Mouse (Mus musculus): ENCODE data around the gene Hist1h3b. TPM values are rescaled to one million over a fixed set of nuclear protein-coding genes. Genes with fewer than 3 reads are reported as not detected.
"Not testable (repeated sequence)": the region's sequence is repeated elsewhere in the genome, so short reads cannot be mapped to it uniquely, and the experiment has no call there.

Hist1h3b gene
- 800 and 1,239 TPM in 2 replicates for total RNA-seq (2014; rRNA removed; ENCODE audit: low replicate concordance)
- polyA plus RNA-seq (2015; fragmentation: Nextera tagmentation; extraction: Ambion mirVana): 3.2 and 3.3 TPM in 2 replicates

DNA sequence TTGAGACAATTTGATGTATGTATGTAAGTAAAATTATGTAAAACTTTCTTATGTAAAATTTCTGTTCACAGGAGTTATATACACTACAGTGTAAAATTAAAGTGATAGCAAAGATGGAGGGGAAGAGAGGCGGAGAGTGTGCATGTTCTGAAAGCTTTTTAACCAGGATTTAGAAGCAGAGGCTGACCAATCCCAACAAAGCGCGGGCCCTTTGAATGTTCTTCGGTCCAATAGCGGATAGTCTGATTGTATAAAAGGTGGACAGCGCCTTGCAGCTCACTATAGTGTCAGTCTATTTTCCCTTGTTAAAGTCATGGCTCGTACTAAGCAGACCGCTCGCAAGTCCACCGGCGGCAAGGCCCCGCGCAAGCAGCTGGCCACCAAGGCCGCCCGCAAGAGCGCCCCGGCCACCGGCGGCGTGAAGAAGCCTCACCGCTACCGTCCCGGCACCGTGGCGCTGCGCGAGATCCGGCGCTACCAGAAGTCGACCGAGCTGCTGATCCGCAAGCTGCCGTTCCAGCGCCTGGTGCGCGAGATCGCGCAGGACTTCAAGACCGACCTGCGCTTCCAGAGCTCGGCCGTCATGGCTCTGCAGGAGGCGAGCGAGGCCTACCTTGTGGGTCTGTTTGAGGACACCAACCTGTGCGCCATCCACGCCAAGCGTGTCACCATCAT is at the start of gene Hist1h3b:
Hist1h3b (plus strand) TSS at position 201 of the 675 bp plus-strand sequence.
- peak; percentile 84 for ATAC-seq (ENCODE audit: insufficient read depth, low read depth)
- Histone ChIP-seq H3K4me3 (ENCODE audit: low read depth, low read length) (peak within 1 kb of the TSS; percentile 46), H3K27ac (ENCODE audit: low read depth) (peak within 1 kb of the TSS; percentile 95), H3K4me2 (ENCODE audit: low read depth, low read length) (peak within 1 kb of the TSS; percentile 70), H3K9ac (replicated peaks; ENCODE audit: low read depth, low read length) (peak within 1 kb of the TSS; percentile 54)
- peak; percentile 92 for DNase-seq (ENCODE audit: low spot score)
- H3K9me3 ChIP-seq (replicated peaks; ENCODE audit: control insufficient read depth, low read length); H3K4me1 ChIP-seq (ENCODE audit: control insufficient read depth, insufficient read depth); H3K27me3 ChIP-seq (ENCODE audit: control insufficient read depth, insufficient read depth, low read length); H3K36me3 ChIP-seq (replicated peaks; ENCODE audit: control insufficient read depth, insufficient read depth, low read length): not testable (repeated sequence)
- under 1% methylated on average over 16 of the region's 47 CpGs for WGBS

DNA sequence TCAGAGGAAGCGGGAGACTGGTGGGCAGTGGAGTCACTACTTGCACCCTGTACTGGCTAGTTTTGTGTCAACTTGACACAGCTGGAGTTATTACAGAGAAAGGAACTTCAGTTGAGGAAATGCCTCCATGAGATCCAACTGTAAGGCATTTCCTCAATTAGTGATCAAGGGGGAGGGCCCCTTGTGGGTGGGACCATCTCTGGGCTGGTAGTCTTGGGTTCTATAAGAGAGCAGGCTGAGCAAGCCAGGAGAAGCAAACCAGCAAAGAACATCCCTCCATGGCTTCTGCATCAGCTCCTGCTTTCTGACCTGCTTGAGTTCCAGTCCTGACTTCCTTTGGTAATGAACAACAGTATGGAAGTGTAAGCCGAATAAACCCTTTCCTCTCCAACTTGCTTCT is 49.3 kb upstream of the Hist1h3b start:
- not testable (repeated sequence) for H3K27ac ChIP-seq (ENCODE audit: low read depth); H3K36me3 ChIP-seq (replicated peaks; ENCODE audit: control insufficient read depth, insufficient read depth, low read length); H3K4me1 ChIP-seq (ENCODE audit: control insufficient read depth, insufficient read depth); H3K4me3 ChIP-seq (ENCODE audit: low read depth, low read length); H3K4me2 ChIP-seq (ENCODE audit: low read depth, low read length); ATAC-seq (ENCODE audit: insufficient read depth, low read depth); H3K27me3 ChIP-seq (ENCODE audit: control insufficient read depth, insufficient read depth, low read length); H3K9me3 ChIP-seq (replicated peaks; ENCODE audit: control insufficient read depth, low read length); H3K9ac ChIP-seq (replicated peaks; ENCODE audit: low read depth, low read length); DNase-seq (ENCODE audit: low spot score)
- 59% methylated on average over 2 of the region's 2 CpGs for WGBS

DNA sequence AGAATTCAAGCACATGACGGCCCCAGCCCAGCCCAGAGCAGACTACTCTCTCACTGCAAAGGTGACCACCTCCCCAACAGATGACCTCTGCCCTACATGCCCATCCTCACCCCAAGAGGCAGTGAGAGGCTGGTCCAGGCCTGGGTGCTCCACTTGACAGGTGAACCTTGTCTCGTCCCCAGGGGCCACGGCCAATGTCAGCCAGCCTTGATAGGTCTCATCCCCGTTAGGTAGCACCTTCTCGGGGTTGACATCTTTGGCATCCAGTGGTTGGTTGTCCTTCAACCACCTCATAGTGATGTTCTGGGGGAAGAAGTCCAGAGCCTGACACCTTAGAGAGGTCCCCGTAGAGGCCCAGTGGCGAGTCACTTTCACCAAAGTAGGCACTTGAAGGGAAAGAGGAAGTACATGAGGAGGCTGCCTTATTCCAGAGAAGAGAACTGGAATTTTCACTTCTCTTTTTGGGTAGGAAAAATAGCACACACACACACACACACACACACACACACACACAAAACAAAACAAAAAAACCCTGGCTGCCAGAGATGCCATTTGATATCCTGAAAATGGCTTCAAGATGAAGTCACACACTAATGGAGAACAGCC is 46.2 kb upstream of the Hist1h3b start:
- ATAC-seq (ENCODE audit: insufficient read depth, low read depth) (no peak), DNase-seq (ENCODE audit: low spot score) (no peak)
- no peak overlapping the region for H3K9ac ChIP-seq (replicated peaks; ENCODE audit: low read depth, low read length)
- H3K36me3 ChIP-seq (replicated peaks; ENCODE audit: control insufficient read depth, insufficient read depth, low read length): no peaks in the 10 kb centered on the region
- H3K27me3 ChIP-seq (ENCODE audit: control insufficient read depth, insufficient read depth, low read length): no peaks in the 10 kb centered on the region
- no peak for TF ChIP-seq EP300 (IDR thresholded peaks at IDR 0.05; ENCODE audit: low read depth)
- no peak for TF ChIP-seq CTCF (IDR thresholded peaks at IDR 0.05; ENCODE audit: low read depth)
- no peak overlapping the region for H3K4me3 ChIP-seq (ENCODE audit: low read depth, low read length)
- no peak overlapping the region for H3K4me2 ChIP-seq (ENCODE audit: low read depth, low read length)
- no peak overlapping the region for H3K27ac ChIP-seq (ENCODE audit: low read depth)
- no peaks in the 10 kb centered on the region for H3K9me3 ChIP-seq (replicated peaks; ENCODE audit: control insufficient read depth, low read length)
- H3K4me1 ChIP-seq (ENCODE audit: control insufficient read depth, insufficient read depth): peaks cover 4% of the 10 kb centered on the region; the same call in 1 of the 2 replicates
- 79% methylated on average over 7 of the region's 7 CpGs for WGBS

DNA sequence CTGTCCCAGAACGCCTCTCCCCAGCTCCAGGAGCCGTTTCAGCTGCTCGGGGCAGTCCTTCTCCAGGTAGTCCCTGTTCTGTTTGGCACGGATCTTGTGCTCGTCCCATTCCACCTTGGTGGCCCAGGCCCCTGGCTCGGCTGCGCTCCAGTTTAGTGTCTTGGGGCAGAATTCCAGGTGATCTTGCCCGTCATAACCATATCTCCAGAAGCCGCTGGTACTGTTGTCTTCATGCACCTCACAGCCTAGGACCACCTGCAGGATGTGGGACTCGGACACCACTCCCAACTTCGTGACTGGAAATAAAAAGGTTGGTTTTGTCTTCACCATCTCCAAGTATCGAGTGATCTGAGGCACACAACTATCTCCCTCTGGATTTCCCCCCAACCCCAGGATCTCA is 45.3 kb upstream of the Hist1h3b start:
- WGBS: 88% methylated on average over 12 of the region's 12 CpGs
- no peak overlapping the region for H3K9ac ChIP-seq (replicated peaks; ENCODE audit: low read depth, low read length)
- TF ChIP-seq CTCF (IDR thresholded peaks at IDR 0.05; ENCODE audit: low read depth) (no peak), EP300 (IDR thresholded peaks at IDR 0.05; ENCODE audit: low read depth) (no peak)
- no peak overlapping the region for H3K27ac ChIP-seq (ENCODE audit: low read depth)
- H3K36me3 ChIP-seq (replicated peaks; ENCODE audit: control insufficient read depth, insufficient read depth, low read length): no peaks in the 10 kb centered on the region
- H3K4me1 ChIP-seq (ENCODE audit: control insufficient read depth, insufficient read depth): peaks cover 4% of the 10 kb centered on the region; the same call in 1 of the 2 replicates
- no peak overlapping the region for H3K4me3 ChIP-seq (ENCODE audit: low read depth, low read length)
- no peaks in the 10 kb centered on the region for H3K27me3 ChIP-seq (ENCODE audit: control insufficient read depth, insufficient read depth, low read length)
- no peaks in the 10 kb centered on the region for H3K9me3 ChIP-seq (replicated peaks; ENCODE audit: control insufficient read depth, low read length)
- DNase-seq (ENCODE audit: low spot score) (no peak), ATAC-seq (ENCODE audit: insufficient read depth, low read depth) (no peak)
- no peak overlapping the region for H3K4me2 ChIP-seq (ENCODE audit: low read depth, low read length)

DNA sequence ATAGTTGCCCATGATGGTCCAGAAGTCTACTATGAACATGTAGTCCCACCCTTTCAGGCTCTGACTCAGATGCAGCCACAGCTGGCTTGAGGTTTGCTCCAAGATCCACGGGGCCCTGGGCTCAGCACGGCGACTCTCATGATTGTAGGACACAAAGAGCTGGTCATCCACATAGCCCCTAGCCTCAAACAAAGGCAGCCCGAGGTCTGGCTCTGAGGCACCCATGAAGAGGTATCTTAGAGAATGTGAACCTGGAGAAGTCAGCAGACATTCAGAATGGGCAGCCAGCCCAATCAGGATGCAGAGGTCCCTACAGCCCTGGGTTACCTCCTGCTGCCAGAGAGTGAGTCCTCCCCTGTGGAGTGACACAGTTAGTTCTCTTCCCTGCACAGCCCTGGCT is 44.0 kb upstream of the Hist1h3b start:
- no peak for DNase-seq (ENCODE audit: low spot score)
- peaks cover 4% of the 10 kb centered on the region; the same call in 1 of the 2 replicates for H3K4me1 ChIP-seq (ENCODE audit: control insufficient read depth, insufficient read depth)
- H3K27ac ChIP-seq (ENCODE audit: low read depth): no peak overlapping the region
- no peaks in the 10 kb centered on the region for H3K9me3 ChIP-seq (replicated peaks; ENCODE audit: control insufficient read depth, low read length)
- H3K9ac ChIP-seq (replicated peaks; ENCODE audit: low read depth, low read length): no peak overlapping the region
- no peaks in the 10 kb centered on the region for H3K36me3 ChIP-seq (replicated peaks; ENCODE audit: control insufficient read depth, insufficient read depth, low read length)
- WGBS: 88% methylated on average over 4 of the region's 4 CpGs
- H3K4me2 ChIP-seq (ENCODE audit: low read depth, low read length): no peak overlapping the region
- no peak overlapping the region for H3K4me3 ChIP-seq (ENCODE audit: low read depth, low read length)
- TF ChIP-seq EP300 (IDR thresholded peaks at IDR 0.05; ENCODE audit: low read depth) (no peak), CTCF (IDR thresholded peaks at IDR 0.05; ENCODE audit: low read depth) (no peak)
- ATAC-seq (ENCODE audit: insufficient read depth, low read depth): no peak
- no peaks in the 10 kb centered on the region for H3K27me3 ChIP-seq (ENCODE audit: control insufficient read depth, insufficient read depth, low read length)
